Mouse (Mus musculus) heart, adult 2 months (tissue): ENCODE data around the gene Wrnip1.

Experiments
- CTCF ChIP-seq: fragments of 200-600 bp; IDR thresholded peaks from 2 replicates; pipeline ENCODE4 v1.8.1; 2022; ENCODE audit warnings: antibody characterized with exemption, mild to moderate bottlenecking, moderate library complexity
- EP300 ChIP-seq: fragments of 200-500 bp; IDR thresholded peaks from 2 replicates; pipeline ENCODE4 v1.6.1; 2011; ENCODE audit warnings: low read depth, low read length, control low read depth; ENCODE audit not compliant: insufficient read depth
- POLR2A ChIP-seq: fragments of 200-500 bp; IDR thresholded peaks from 2 replicates; pipeline ENCODE4 v1.6.1; 2011; ENCODE audit warnings: mild to moderate bottlenecking, low read depth, low read length, control low read depth; ENCODE audit not compliant: insufficient read depth

DNA sequence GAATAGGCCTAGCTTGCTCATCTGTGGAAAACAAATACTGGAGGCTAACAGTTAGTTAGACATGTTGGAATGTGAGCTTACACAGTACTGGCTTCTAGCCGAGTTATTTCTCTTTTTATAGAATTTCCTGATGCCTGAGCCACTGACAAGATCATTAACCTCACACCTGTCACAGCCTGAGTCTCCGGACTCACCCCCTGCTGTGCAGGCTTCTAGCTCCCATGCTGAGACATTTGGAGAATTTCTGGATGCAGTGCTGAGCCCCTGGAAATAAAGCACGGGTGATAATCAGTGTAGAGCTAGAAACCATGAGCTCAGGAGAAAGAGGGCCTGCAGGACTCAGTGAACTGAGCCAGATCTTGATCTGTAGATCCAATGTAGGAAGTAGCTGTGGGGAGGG lies 31.9 kb upstream of the Wrnip1 start:
- TF ChIP-seq CTCF (no peak), POLR2A (peak; percentile 42; the same call in 1 of the 2 replicates), EP300 (no peak)
